ENCODE assay signal across 9 mouse cellular contexts in the genomic region with DNA sequence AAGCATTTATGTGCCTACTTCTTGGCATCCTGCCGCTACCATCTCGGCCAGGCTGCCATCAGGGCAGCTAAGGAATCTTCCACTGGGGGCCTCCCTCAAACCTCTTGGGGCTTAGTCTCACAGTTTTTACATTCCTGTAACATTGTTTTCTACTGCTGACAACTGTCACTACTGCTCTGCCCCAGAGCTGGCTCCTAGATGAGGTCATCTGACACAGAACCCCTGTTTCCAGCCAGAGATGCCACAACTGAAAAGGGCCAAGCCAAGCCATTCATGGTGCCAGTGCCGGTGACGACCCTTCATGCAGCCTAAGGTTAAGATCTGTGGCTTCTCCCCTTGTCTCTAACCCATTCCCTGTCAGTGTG. TPM values are rescaled to one million over a fixed set of nuclear protein-coding genes. Genes with fewer than 3 reads are reported as not detected.
DNase-seq lines count a peak whose midpoint lies in the region; ATAC-seq and TF ChIP-seq lines count a peak whose summit lies in the region.
"Had no signal": no experiment of that assay in that cellular context is flagged by ENCODE, and none has a peak within 500 bp of the region (broad histone marks: within the 10 kb centered on the region; RNA-seq: fewer than 3 reads in every experiment).

No protein-coding gene starts in this region.

- intact Hi-C loops in heart, postnatal 36 days (cut with DNase I), result loop anchor here (5.0 kb wide), 1 partner anchor 144 kb away; no protein-coding TSS in a partner anchor

- no peak for DNase-seq in heart, postnatal 36 days
- no peak for DNase-seq in testis, postnatal 10 days (ENCODE audit: low spot score)
- no peak for DNase-seq in limb, embryonic 10.5 days (ENCODE audit: low spot score)
- DNase-seq in cerebellum, postnatal 36 days, result no peak
- no peak for DNase-seq in layer of hippocampus, postnatal 10 days (ENCODE audit: low spot score in 2 of 2)
- no peak for DNase-seq in urinary bladder, postnatal 14 days (ENCODE audit: low spot score)

- WGBS in heart, embryonic 15.5 days, result 42% methylated on average over 4 of the region's 4 CpGs
- WGBS in limb, embryonic 10.5 days, result 89% methylated on average over 4 of the region's 4 CpGs

- H3K4me2 ChIP-seq in heart, embryonic 15.5 days, result 0 out of 2 replicates have a peak overlapping the region, but pooled peaks have one; percentile 13
- H3K4me2 ChIP-seq: neural tube, embryonic 12.5 days had no signal

- TF ChIP-seq CTCF in testis, adult 2 months (IDR thresholded peaks at IDR 0.05; ENCODE audit: control insufficient read depth, insufficient read depth, insufficient replicate concordance, low read depth, low read length), result no peak

- no peak for ATAC-seq in heart, embryonic 15.5 days (replicated peaks; ENCODE audit: insufficient number of reproducible peaks, insufficient read depth, low FRiP score, low read depth)

- no peak for TF ChIP-seq POLR2A in testis, adult 2 months (IDR thresholded peaks at IDR 0.05; ENCODE audit: control insufficient read depth, low read depth, low read length)

- no peak overlapping the region for H3K4me3 ChIP-seq in heart, embryonic 15.5 days
- H3K4me3 ChIP-seq in testis, adult 2 months (ENCODE audit: control insufficient read depth, low read depth, low read length), result no peak overlapping the region
- no peak overlapping the region for H3K4me3 ChIP-seq in limb, embryonic 10.5 days
- H3K4me3 ChIP-seq: neural tube, embryonic 12.5 days had no signal

- H3K9me3 ChIP-seq in heart, embryonic 15.5 days (replicated peaks), result no peaks in the 10 kb centered on the region
- H3K9me3 ChIP-seq in limb, embryonic 10.5 days (replicated peaks), result no peaks in the 10 kb centered on the region
- H3K9me3 ChIP-seq: neural tube, embryonic 12.5 days had no signal

- no peak overlapping the region for H3K9ac ChIP-seq in heart, embryonic 15.5 days
- H3K9ac ChIP-seq: neural tube, embryonic 12.5 days had no signal

- peaks cover 56% of the 10 kb centered on the region for H3K4me1 ChIP-seq in heart, embryonic 15.5 days (replicated peaks)
- peaks cover 20% of the 10 kb centered on the region for H3K4me1 ChIP-seq in testis, adult 2 months (ENCODE audit: control insufficient read depth, insufficient read depth, low read length)
- peaks cover 57% of the 10 kb centered on the region for H3K4me1 ChIP-seq in limb, embryonic 10.5 days

- peak overlapping the region; percentile 83 for H3K27ac ChIP-seq in heart, embryonic 15.5 days
- H3K27ac ChIP-seq in testis, adult 2 months (ENCODE audit: control insufficient read depth, insufficient read depth, low read depth, low read length), result peak overlapping the region; percentile 29
- H3K27ac ChIP-seq in limb, embryonic 10.5 days, result peak overlapping the region; percentile 50; the same call in 1 of the 2 replicates
- H3K27ac ChIP-seq: neural tube, embryonic 12.5 days had no signal

- no peaks in the 10 kb centered on the region for H3K27me3 ChIP-seq in heart, embryonic 15.5 days
- H3K27me3 ChIP-seq in testis, adult 2 months (ENCODE audit: control insufficient read depth, insufficient read depth, low read length), result no peaks in the 10 kb centered on the region
- no peaks in the 10 kb centered on the region for H3K27me3 ChIP-seq in limb, embryonic 10.5 days (ENCODE audit: low read depth, poor library complexity, severe bottlenecking)
- H3K27me3 ChIP-seq: neural tube, embryonic 12.5 days had no signal

- no peaks in the 10 kb centered on the region for H3K36me3 ChIP-seq in heart, embryonic 15.5 days
- no peaks in the 10 kb centered on the region; the same call in 1 of the 2 replicates for H3K36me3 ChIP-seq in testis, adult 2 months (ENCODE audit: control insufficient read depth, insufficient read depth, low read length)
- H3K36me3 ChIP-seq in limb, embryonic 10.5 days, result no peaks in the 10 kb centered on the region
- H3K36me3 ChIP-seq: neural tube, embryonic 12.5 days had no signal

RNA-seq across cellular contexts. Expression of a gene that starts 4.4 kb away (rescaled TPM):
- polyA plus RNA-seq in heart, embryonic 15.5 days (2015; fragmentation: Nextera tagmentation; extraction: Ambion mirVana), result 9.9 and 13.5 TPM in 2 replicates
- 1 to 10 TPM; 8.1 to 8.7 TPM for total RNA-seq in heart, postnatal 36 days (2021)
- polyA plus RNA-seq in testis, adult 2 months (2012; rRNA removed), result 303 and 357 TPM in 2 replicates
- 17.0 and 18.2 TPM in 2 replicates for polyA plus RNA-seq in limb, embryonic 10.5 days (2016; fragmentation: Nextera tagmentation; extraction: Ambion mirVana)
- 10 to 100 TPM; 18.3 to 22.5 TPM for total RNA-seq in layer of hippocampus, postnatal 10 days (2021)

RNA-seq across cellular contexts. Expression of a gene that starts 22.6 kb away (rescaled TPM):
- polyA plus RNA-seq in heart, embryonic 15.5 days (2015; fragmentation: Nextera tagmentation; extraction: Ambion mirVana), result 3.5 and 3.8 TPM in 2 replicates
- total RNA-seq in heart, postnatal 36 days (2021), result 10 to 100 TPM in 1 of 2 experiments, 1 to 10 TPM in 1; 9.0 to 10.5 TPM
- 0.77 and 1.1 TPM in 2 replicates for polyA plus RNA-seq in testis, adult 2 months (2012; rRNA removed)
- 1.2 and 1.5 TPM in 2 replicates for polyA plus RNA-seq in limb, embryonic 10.5 days (2016; fragmentation: Nextera tagmentation; extraction: Ambion mirVana)
- total RNA-seq in layer of hippocampus, postnatal 10 days (2021), result 1 to 10 TPM; 1.7 to 2.0 TPM

RNA-seq across cellular contexts. Expression of a gene that starts 38.4 kb away (rescaled TPM):
- 9.8 and 9.9 TPM in 2 replicates for polyA plus RNA-seq in heart, embryonic 15.5 days (2015; fragmentation: Nextera tagmentation; extraction: Ambion mirVana)
- total RNA-seq in heart, postnatal 36 days (2021), result under 1 TPM in 1 of 2 experiments, not detected in 1; 0.50 TPM
- polyA plus RNA-seq in testis, adult 2 months (2012; rRNA removed), result 0.67 and 0.94 TPM in 2 replicates
- 2.6 and 3.1 TPM in 2 replicates for polyA plus RNA-seq in limb, embryonic 10.5 days (2016; fragmentation: Nextera tagmentation; extraction: Ambion mirVana)
- total RNA-seq in layer of hippocampus, postnatal 10 days (2021), result 1 to 10 TPM; 2.8 to 4.8 TPM

Comparison
In these comparisons a context has a peak if more than half of its experiments do, and no peak if none do; other contexts are left out.
1. H3K27ac ChIP-seq: peak in every context shown above with its lines; median percentile 83 in heart, embryonic 15.5 days; 50 in limb, embryonic 10.5 days; 29 in testis, adult 2 months.
2. RNA of a gene that starts 4.4 kb away (polyA plus RNA-seq): 303 to 357 TPM in testis, adult 2 months; 17.0 to 18.2 TPM in limb, embryonic 10.5 days and 9.9 to 13.5 TPM in heart, embryonic 15.5 days; every median in the first group is over 10 times any median in the second.